Mouse (Mus musculus): ENCODE measurements around the gene Zfp108. TPM values are rescaled to one million over a fixed set of nuclear protein-coding genes. Genes with fewer than 3 reads are reported as not detected.

Zfp108 gene
- polyA plus RNA-seq, 1 experiment from 2014 or later = 4.6 TPM

DNA sequence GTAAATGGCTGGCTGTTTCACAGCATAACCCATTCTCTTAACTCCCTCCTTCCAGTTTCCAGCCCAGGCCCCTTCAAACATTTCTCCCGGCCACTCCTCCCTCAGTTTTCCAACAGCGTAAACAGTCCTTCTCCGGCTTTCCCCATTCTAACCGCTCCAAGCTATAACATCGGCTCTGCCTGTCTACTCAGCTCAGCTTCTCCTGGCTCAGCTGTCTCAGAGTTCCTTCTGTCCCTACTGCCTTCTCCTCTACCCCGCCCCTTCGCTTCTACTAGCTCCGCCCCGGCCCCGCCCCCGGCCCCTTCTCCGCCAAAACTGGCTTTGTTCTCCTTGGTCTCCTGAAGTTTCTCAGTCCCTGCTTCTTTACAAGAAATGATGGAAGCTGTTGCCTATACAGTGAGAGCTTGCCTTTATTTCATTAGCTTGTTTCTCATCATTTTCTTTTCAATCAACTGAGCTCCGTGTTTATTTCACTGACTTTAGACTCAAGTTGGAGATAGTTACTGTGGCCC is 46.2 kb downstream of the Zfp108 start, which contains the start of gene Zfp61:
Zfp61 (minus strand) TSS at position 462 of the 512 bp plus-strand sequence.
- peak; percentile 59 for ATAC-seq

More for the DNA sequence above, 46.2 kb downstream of the Zfp108 start, which contains the start of gene Zfp61:
- Histone ChIP-seq H3K27ac (peak within 1 kb of the TSS; percentile 94), H3K9ac (replicated peaks) (peak within 1 kb of the TSS; percentile 88), H3K4me3 (replicated peaks) (peak within 1 kb of the TSS; percentile 73), H3K9me3 (no peaks in the 10 kb centered on the region), H3K36me3 (peaks cover 52% of the 10 kb centered on the region), H3K4me1 (replicated peaks) (peaks cover 27% of the 10 kb centered on the region), H3K4me2 (replicated peaks) (peak within 1 kb of the TSS; percentile 72), H3K27me3 (no peaks in the 10 kb centered on the region)
- under 1% methylated on average over 13 of the region's 13 CpGs for WGBS

Other genes with a start within 250 kb of the Zfp108 start
- not detected in 2 replicates for gene Vmn1r183, start 201.5 kb upstream of the Zfp108 start, polyA plus RNA-seq (2015; fragmentation: Nextera tagmentation; extraction: Ambion mirVana)
- 33.6 and 35.2 TPM in 2 replicates for gene Zfp180, start 172.9 kb upstream of the Zfp108 start, polyA plus RNA-seq (2015; fragmentation: Nextera tagmentation; extraction: Ambion mirVana)
- 9.7 and 11.3 TPM in 2 replicates for gene Zfp112, start 142.5 kb upstream of the Zfp108 start, polyA plus RNA-seq (2015; fragmentation: Nextera tagmentation; extraction: Ambion mirVana)
- gene Zfp235, start 120.6 kb upstream of the Zfp108 start, polyA plus RNA-seq (2015; fragmentation: Nextera tagmentation; extraction: Ambion mirVana) = 20.6 and 21.4 TPM in 2 replicates
- 4.8 and 5.2 TPM in 2 replicates for gene Zfp114, start 79.7 kb upstream of the Zfp108 start, polyA plus RNA-seq (2015; fragmentation: Nextera tagmentation; extraction: Ambion mirVana)
- gene Zfp111, start 43.4 kb upstream of the Zfp108 start, polyA plus RNA-seq (2015; fragmentation: Nextera tagmentation; extraction: Ambion mirVana) = 5.7 and 9.2 TPM in 2 replicates
- gene Zfp109, start 17.2 kb upstream of the Zfp108 start, polyA plus RNA-seq (2015; fragmentation: Nextera tagmentation; extraction: Ambion mirVana) = 3.9 and 4.5 TPM in 2 replicates
- 7.7 and 7.8 TPM in 2 replicates for gene Zfp93, start 15.6 kb downstream of the Zfp108 start, polyA plus RNA-seq (2015; fragmentation: Nextera tagmentation; extraction: Ambion mirVana)
- gene Zfp61, start 46.4 kb downstream of the Zfp108 start, polyA plus RNA-seq (2015; fragmentation: Nextera tagmentation; extraction: Ambion mirVana) = 41.2 and 49.4 TPM in 2 replicates
- 19.4 and 22.0 TPM in 2 replicates for gene Zfp94, start 61.9 kb downstream of the Zfp108 start, polyA plus RNA-seq (2015; fragmentation: Nextera tagmentation; extraction: Ambion mirVana)
- 0.40 TPM in 1 of 2 replicates, not detected in the other for gene Tescl, start 79.1 kb downstream of the Zfp108 start, polyA plus RNA-seq (2015; fragmentation: Nextera tagmentation; extraction: Ambion mirVana)
- gene Lypd5, start 94.4 kb downstream of the Zfp108 start, polyA plus RNA-seq (2015; fragmentation: Nextera tagmentation; extraction: Ambion mirVana) = not detected in 2 replicates
- gene Kcnn4, start 115.5 kb downstream of the Zfp108 start, polyA plus RNA-seq (2015; fragmentation: Nextera tagmentation; extraction: Ambion mirVana) = 0.40 and 0.66 TPM in 2 replicates
- gene Smg9, start 144.8 kb downstream of the Zfp108 start, polyA plus RNA-seq (2015; fragmentation: Nextera tagmentation; extraction: Ambion mirVana) = 32.9 and 33.5 TPM in 2 replicates
- gene Irgc1, start 197.5 kb downstream of the Zfp108 start, polyA plus RNA-seq (2015; fragmentation: Nextera tagmentation; extraction: Ambion mirVana) = not detected in 2 replicates
- 1.0 and 1.2 TPM in 2 replicates for gene Plaur, start 207.7 kb downstream of the Zfp108 start, polyA plus RNA-seq (2015; fragmentation: Nextera tagmentation; extraction: Ambion mirVana)
- gene Cadm4, start 227.2 kb downstream of the Zfp108 start, polyA plus RNA-seq (2015; fragmentation: Nextera tagmentation; extraction: Ambion mirVana) = 52.4 and 67.8 TPM in 2 replicates